In the genomic region with DNA sequence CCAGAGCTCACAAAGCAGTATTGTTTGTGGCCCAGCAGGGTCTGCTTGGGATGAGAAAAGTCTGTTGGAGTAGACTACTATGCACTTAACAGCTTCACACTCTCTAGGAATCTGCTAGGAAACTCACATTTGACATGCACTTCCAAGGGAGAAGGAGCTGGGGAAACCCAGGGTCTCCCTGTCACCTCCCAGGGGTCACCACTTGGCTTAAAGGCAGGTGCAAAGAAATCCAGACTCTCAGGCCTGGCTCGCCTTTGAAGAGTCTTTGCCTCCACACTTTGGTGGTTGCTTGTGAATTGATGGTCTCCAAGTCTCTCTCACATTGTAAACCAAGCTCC, we compare ENCODE assay signal across 30 mouse cellular contexts.
DNase-seq lines count a peak whose midpoint lies in the region; ATAC-seq lines count a peak whose summit lies in the region.
"Had no signal": no experiment of that assay in that cellular context is flagged by ENCODE, and none has a peak within 500 bp of the region (broad histone marks: within the 10 kb centered on the region; RNA-seq: fewer than 3 reads in every experiment).

No protein-coding gene starts in this region.

- H3K4me3 ChIP-seq in forebrain, embryonic 11.5 days (ENCODE audit: low read depth, low read length), result no peak overlapping the region
- no peak overlapping the region for H3K4me3 ChIP-seq in forebrain, embryonic 13.5 days
- H3K4me3 ChIP-seq in midbrain, embryonic 10.5 days, result no peak overlapping the region
- no peak overlapping the region for H3K4me3 ChIP-seq in midbrain, embryonic 16.5 days (ENCODE audit: low read depth, low read length)
- H3K4me3 ChIP-seq in limb, embryonic 12.5 days (replicated peaks), result no peak overlapping the region
- H3K4me3 ChIP-seq: liver, embryonic 12.5 days; midbrain, embryonic 13.5 days had no signal

- H3K9ac ChIP-seq in forebrain, embryonic 11.5 days (ENCODE audit: low read length), result no peak overlapping the region
- no peak overlapping the region for H3K9ac ChIP-seq in forebrain, embryonic 13.5 days
- H3K9ac ChIP-seq in midbrain, embryonic 16.5 days (ENCODE audit: low read depth, low read length), result no peak overlapping the region
- no peak overlapping the region; the same call in 1 of the 2 replicates for H3K9ac ChIP-seq in limb, embryonic 12.5 days (replicated peaks)
- H3K9ac ChIP-seq: forebrain, postnatal 0 days; liver, embryonic 12.5 days; liver, postnatal 0 days; midbrain, embryonic 13.5 days had no signal

- no peaks in the 10 kb centered on the region for H3K27me3 ChIP-seq in forebrain, embryonic 11.5 days (ENCODE audit: control insufficient read depth, insufficient read depth, low read length)
- no peaks in the 10 kb centered on the region for H3K27me3 ChIP-seq in forebrain, embryonic 13.5 days
- no peaks in the 10 kb centered on the region for H3K27me3 ChIP-seq in midbrain, embryonic 10.5 days (ENCODE audit: low read depth, poor library complexity, severe bottlenecking)
- H3K27me3 ChIP-seq in midbrain, embryonic 16.5 days (ENCODE audit: control insufficient read depth, insufficient read depth, low read depth, low read length), result no peaks in the 10 kb centered on the region
- H3K27me3 ChIP-seq in limb, embryonic 12.5 days, result no peaks in the 10 kb centered on the region
- H3K27me3 ChIP-seq: liver, embryonic 12.5 days; midbrain, embryonic 13.5 days; Patski had no signal

- 33% methylated on average over 1 of the region's 1 CpGs for WGBS in forebrain, embryonic 11.5 days
- WGBS in forebrain, embryonic 13.5 days, result 21% methylated on average over 1 of the region's 1 CpGs
- WGBS in midbrain, embryonic 10.5 days, result 54% methylated on average over 1 of the region's 1 CpGs
- WGBS in midbrain, embryonic 16.5 days, result 50% methylated on average over 1 of the region's 1 CpGs
- WGBS in limb, embryonic 12.5 days, result 20% methylated on average over 1 of the region's 1 CpGs

- peak; percentile 45 for ATAC-seq in forebrain, embryonic 11.5 days (replicated peaks; ENCODE audit: low FRiP score)
- ATAC-seq in forebrain, embryonic 13.5 days, result no peak
- ATAC-seq in midbrain, embryonic 16.5 days, result no peak
- no peak; the same call in 1 of the 2 replicates for ATAC-seq in limb, embryonic 12.5 days (ENCODE audit: insufficient number of reproducible peaks, insufficient read depth, low FRiP score, low TSS enrichment, low read depth)
- ATAC-seq: forebrain, postnatal 0 days; intestine, embryonic 16.5 days; liver, embryonic 12.5 days; liver, postnatal 0 days; Patski had no signal

- H3K36me3 ChIP-seq in forebrain, embryonic 11.5 days (ENCODE audit: control insufficient read depth, insufficient read depth, low read length), result no peaks in the 10 kb centered on the region
- no peaks in the 10 kb centered on the region for H3K36me3 ChIP-seq in forebrain, embryonic 13.5 days (ENCODE audit: poor library complexity, severe bottlenecking)
- no peaks in the 10 kb centered on the region for H3K36me3 ChIP-seq in midbrain, embryonic 10.5 days
- no peaks in the 10 kb centered on the region for H3K36me3 ChIP-seq in midbrain, embryonic 16.5 days (ENCODE audit: control insufficient read depth, insufficient read depth, low read length)
- H3K36me3 ChIP-seq in limb, embryonic 12.5 days, result no peaks in the 10 kb centered on the region
- H3K36me3 ChIP-seq: liver, embryonic 12.5 days; midbrain, embryonic 13.5 days had no signal

- no peaks in the 10 kb centered on the region for H3K9me3 ChIP-seq in forebrain, embryonic 11.5 days (ENCODE audit: control insufficient read depth, low read length)
- H3K9me3 ChIP-seq in forebrain, embryonic 13.5 days (replicated peaks), result no peaks in the 10 kb centered on the region
- no peaks in the 10 kb centered on the region for H3K9me3 ChIP-seq in midbrain, embryonic 10.5 days (replicated peaks)
- no peaks in the 10 kb centered on the region for H3K9me3 ChIP-seq in midbrain, embryonic 16.5 days (replicated peaks; ENCODE audit: control insufficient read depth, low read length, poor library complexity, severe bottlenecking)
- H3K9me3 ChIP-seq in limb, embryonic 12.5 days, result no peaks in the 10 kb centered on the region
- H3K9me3 ChIP-seq: liver, embryonic 12.5 days; midbrain, embryonic 13.5 days had no signal

- no peaks in the 10 kb centered on the region for H3K4me1 ChIP-seq in forebrain, embryonic 11.5 days (replicated peaks; ENCODE audit: control insufficient read depth, insufficient read depth, low read length)
- H3K4me1 ChIP-seq in forebrain, embryonic 13.5 days, result peaks cover 5% of the 10 kb centered on the region; the same call in 1 of the 2 replicates
- peaks cover 18% of the 10 kb centered on the region for H3K4me1 ChIP-seq in midbrain, embryonic 10.5 days
- H3K4me1 ChIP-seq in midbrain, embryonic 16.5 days (ENCODE audit: control insufficient read depth, insufficient read depth, low read length), result no peaks in the 10 kb centered on the region; the same call in 1 of the 2 replicates
- H3K4me1 ChIP-seq in limb, embryonic 12.5 days (replicated peaks), result peaks cover 29% of the 10 kb centered on the region
- H3K4me1 ChIP-seq: midbrain, embryonic 13.5 days had no signal

- DNase-seq in forebrain, embryonic 11.5 days (ENCODE audit: low spot score), result peak; percentile 46
- DNase-seq in midbrain, embryonic 10.5 days (ENCODE audit: low spot score), result no peak
- DNase-seq in forelimb bud, embryonic 11.5 days (ENCODE audit: low read depth, low spot score), result peak; percentile 64
- DNase-seq in urinary bladder, adult 2 months (ENCODE audit: low spot score), result no peak
- no peak for DNase-seq in frontal cortex, postnatal 36 days (ENCODE audit: low spot score in 2 of 2)
- DNase-seq: adrenal gland, postnatal 14 days; cerebellum, adult 11 months; cerebellum, adult 9-10 months; forebrain, postnatal 0 days; gastrocnemius, postnatal 25 days; heart, adult 18-20 months; heart, postnatal 10 days; kidney, adult 8-10 months; kidney, postnatal 4 days; layer of hippocampus, postnatal 36 days; left cerebral cortex, postnatal 4 days; liver, postnatal 0 days; lung, postnatal 36 days; right cerebral cortex, postnatal 4 days; thymus, adult 2 months; thymus, postnatal 36 days had no signal

- no peak overlapping the region for H3K27ac ChIP-seq in forebrain, embryonic 11.5 days (ENCODE audit: low read depth, low read length)
- H3K27ac ChIP-seq in forebrain, embryonic 13.5 days, result no peak overlapping the region; the same call in 1 of the 2 replicates
- peak overlapping the region; percentile 30 for H3K27ac ChIP-seq in midbrain, embryonic 10.5 days (replicated peaks)
- H3K27ac ChIP-seq in midbrain, embryonic 16.5 days (ENCODE audit: low read length), result no peak overlapping the region
- peak overlapping the region; percentile 79 for H3K27ac ChIP-seq in limb, embryonic 12.5 days
- H3K27ac ChIP-seq: kidney, postnatal 0 days; liver, embryonic 12.5 days; midbrain, embryonic 13.5 days had no signal

- H3K4me2 ChIP-seq in forebrain, embryonic 11.5 days (ENCODE audit: low read depth, low read length, severe bottlenecking), result no peak overlapping the region
- H3K4me2 ChIP-seq in forebrain, embryonic 13.5 days, result no peak overlapping the region
- H3K4me2 ChIP-seq in midbrain, embryonic 16.5 days (ENCODE audit: low read length), result no peak overlapping the region
- H3K4me2 ChIP-seq in limb, embryonic 12.5 days, result no peak overlapping the region
- H3K4me2 ChIP-seq: heart, embryonic 11.5 days; liver, embryonic 12.5 days; midbrain, embryonic 13.5 days had no signal

Comparison
In these comparisons a context has a peak if more than half of its experiments do, and no peak if none do; other contexts are left out.
1. H3K27ac ChIP-seq: peak in midbrain, embryonic 10.5 days (single experiment) and limb, embryonic 12.5 days (single experiment); none in forebrain, embryonic 11.5 days (single experiment), forebrain, embryonic 13.5 days (single experiment) and midbrain, embryonic 16.5 days (single experiment).
2. DNase-seq: peak in forebrain, embryonic 11.5 days (single experiment) and forelimb bud, embryonic 11.5 days (single experiment); none in midbrain, embryonic 10.5 days (single experiment), urinary bladder, adult 2 months (single experiment) and frontal cortex, postnatal 36 days (0 of 2).